Mouse (Mus musculus): ENCODE results near the gene Mylip.

Gene Mylip

GRCm38 (mm10) chr13:45429239-45429638 lies 39.7 kb downstream of the Mylip start:
- no peak for DNase-seq (ENCODE audit: low spot score in 2 of 2)

- DNase-seq (ENCODE audit: low spot score in 2 of 2), result no peak
These were observed 47.6 kb downstream of the Mylip start for GRCm38 (mm10) chr13:45437134-45437533.

- no peak for DNase-seq (ENCODE audit: low spot score in 2 of 2)
These were observed 49.3 kb downstream of the Mylip start for GRCm38 (mm10) chr13:45438853-45439252.

- DNase-seq (ENCODE audit: low spot score in 2 of 2), result no peak
These were observed 50.7 kb downstream of the Mylip start for GRCm38 (mm10) chr13:45440226-45440625.

- no peak for DNase-seq (ENCODE audit: low spot score in 2 of 2)
These were observed 52.9 kb downstream of the Mylip start for GRCm38 (mm10) chr13:45442451-45442850.

- no peak for DNase-seq (ENCODE audit: low spot score in 2 of 2)
These were observed 53.5 kb downstream of the Mylip start for GRCm38 (mm10) chr13:45442918-45443535.

GRCm38 (mm10) chr13:45444220-45444619 lies 54.7 kb downstream of the Mylip start:
- no peak for DNase-seq (ENCODE audit: low spot score in 2 of 2)

GRCm38 (mm10) chr13:45444652-45445051 lies 55.1 kb downstream of the Mylip start:
- DNase-seq (ENCODE audit: low spot score in 2 of 2), result no peak

GRCm38 (mm10) chr13:45446636-45447035 lies 57.1 kb downstream of the Mylip start:
- no peak for DNase-seq (ENCODE audit: low spot score in 2 of 2)

GRCm38 (mm10) chr13:45452437-45452836 lies 62.9 kb downstream of the Mylip start:
- no peak for DNase-seq (ENCODE audit: low spot score in 2 of 2)

- DNase-seq (ENCODE audit: low spot score in 2 of 2), result no peak
These were observed 63.5 kb downstream of the Mylip start for GRCm38 (mm10) chr13:45453033-45453432.

- DNase-seq (ENCODE audit: low spot score in 2 of 2), result no peak
These were observed 64.5 kb downstream of the Mylip start for GRCm38 (mm10) chr13:45454044-45454443.

- no peak for DNase-seq (ENCODE audit: low spot score in 2 of 2)
These were observed 65.1 kb downstream of the Mylip start for GRCm38 (mm10) chr13:45454641-45455040.

- no peak for DNase-seq (ENCODE audit: low spot score in 2 of 2)
These were observed 65.7 kb downstream of the Mylip start for GRCm38 (mm10) chr13:45455108-45455861.

GRCm38 (mm10) chr13:45455862-45456192 lies 66.3 kb downstream of the Mylip start:
- DNase-seq (ENCODE audit: low spot score in 2 of 2), result no peak

GRCm38 (mm10) chr13:45457459-45457858 lies 67.9 kb downstream of the Mylip start:
- no peak for DNase-seq (ENCODE audit: low spot score in 2 of 2)

GRCm38 (mm10) chr13:45460177-45460576 lies 70.6 kb downstream of the Mylip start:
- DNase-seq (ENCODE audit: low spot score in 2 of 2), result no peak

- DNase-seq (ENCODE audit: low spot score in 2 of 2), result no peak
These were observed 71.9 kb downstream of the Mylip start for GRCm38 (mm10) chr13:45461370-45461958.
